Mouse (Mus musculus): ENCODE results near the gene R3hdm2.

DNA sequence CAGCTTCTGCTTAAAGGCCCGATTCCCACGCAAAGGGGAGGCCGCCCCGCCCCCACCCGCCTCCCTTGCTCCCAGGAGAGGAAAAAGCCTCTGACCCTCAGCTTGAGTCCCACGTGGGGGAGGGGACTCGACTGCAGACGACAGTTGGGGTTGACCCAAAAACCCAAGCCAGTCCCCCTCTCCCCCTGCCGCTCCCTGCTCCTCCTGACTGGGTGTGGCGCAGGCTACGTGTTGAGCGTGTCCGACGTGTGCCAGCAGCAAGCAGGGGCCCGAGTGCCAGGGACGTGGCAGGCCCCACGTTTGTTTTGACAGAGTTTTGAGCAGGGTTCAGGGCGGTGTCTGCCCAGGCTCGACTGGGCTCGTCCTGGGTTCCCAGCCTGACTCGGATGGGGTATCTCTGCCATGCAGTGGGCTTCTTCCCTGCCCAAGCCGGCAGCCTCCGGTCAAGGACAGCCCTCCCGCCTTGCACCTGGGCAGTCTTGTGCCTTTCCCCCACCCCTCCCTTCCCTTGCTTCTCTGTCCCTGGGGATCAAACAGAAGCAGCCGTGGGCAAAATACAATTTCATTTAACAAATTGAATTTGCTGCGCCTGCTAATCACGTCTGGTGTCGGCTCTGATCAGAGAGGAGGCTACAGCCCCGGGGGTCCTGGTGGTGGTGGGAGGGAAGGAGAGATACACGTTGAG is 136.6 kb downstream of the R3hdm2 start:
- TF ChIP-seq CTCF (IDR thresholded peaks at IDR 0.05; ENCODE audit: insufficient read depth, low read depth, low read length) (no peak), POLR2A (IDR thresholded peaks at IDR 0.05; ENCODE audit: insufficient read depth, low read depth, low read length) (no peak)
